Mouse (Mus musculus) embryonic fibroblast, embryonic 13.5 days (primary cell): ENCODE measurements around the gene Nav2.

Experiments
- CTCF ChIP-seq: IDR thresholded peaks from 2 replicates; pipeline ENCODE4 v1.5.1; 2011; ENCODE audit warnings: mild to moderate bottlenecking, control low read depth, low read length, moderate library complexity, borderline replicate concordance; ENCODE audit not compliant: insufficient read depth
- POLR2A ChIP-seq: IDR thresholded peaks from 2 replicates; pipeline ENCODE4 v1.6.1; 2011; ENCODE audit warnings: low read depth, mild to moderate bottlenecking, control low read depth, low read length, moderate library complexity

DNA sequence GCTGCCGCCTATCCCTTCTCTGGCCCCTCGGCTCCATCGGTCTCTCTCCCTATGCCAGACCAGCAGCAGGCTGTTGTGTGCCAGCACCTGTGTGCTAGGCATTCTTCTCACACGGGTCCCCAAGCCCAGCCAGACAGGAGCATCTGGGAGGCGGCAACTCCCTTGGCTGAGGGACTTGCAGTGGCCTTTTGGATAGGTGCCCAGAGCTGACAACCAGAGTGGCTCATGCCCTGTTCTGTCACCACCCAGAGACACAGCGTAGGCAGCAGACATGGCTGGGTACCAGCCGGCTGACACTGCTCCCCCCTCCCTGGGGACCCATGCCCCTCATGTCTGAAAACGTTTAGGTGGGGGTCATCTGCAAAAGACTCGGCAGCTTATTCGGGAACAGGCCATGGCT is 146.8 kb downstream of the Nav2 start:
- TF ChIP-seq POLR2A (no peak), CTCF (no peak)
